Mouse (Mus musculus) heart, postnatal 4 days (tissue): ENCODE measurements at regions not wholly inside any gene's neighbourhood (a gene's known extent, or its start where the extent isn't known, plus 50 kb on each side); places are given as distances from the start of the nearest gene placed in this dataset.

Experiments
- DNase-seq: peaks from one replicate; pipeline ENCODE4 v3.0.0; 2021

DNA sequence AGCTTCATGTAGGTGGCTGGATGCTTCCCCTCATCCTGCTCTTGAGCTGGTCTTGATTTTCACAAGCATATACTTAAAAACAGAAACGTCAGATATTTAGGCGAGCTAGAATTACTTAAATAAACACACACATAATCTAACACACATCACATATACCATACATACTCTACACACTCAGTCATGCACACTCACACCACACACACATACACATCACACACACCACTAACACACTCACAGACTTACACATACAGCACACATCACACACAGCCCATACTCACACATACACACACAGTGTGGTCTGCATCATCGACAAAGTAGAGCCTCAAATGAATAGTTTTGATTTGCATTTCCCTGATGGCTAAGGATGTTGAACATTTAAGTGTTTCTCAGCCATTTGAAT lies 116.9 kb downstream of the Spry2 start:
- DNase-seq: no peak

DNA sequence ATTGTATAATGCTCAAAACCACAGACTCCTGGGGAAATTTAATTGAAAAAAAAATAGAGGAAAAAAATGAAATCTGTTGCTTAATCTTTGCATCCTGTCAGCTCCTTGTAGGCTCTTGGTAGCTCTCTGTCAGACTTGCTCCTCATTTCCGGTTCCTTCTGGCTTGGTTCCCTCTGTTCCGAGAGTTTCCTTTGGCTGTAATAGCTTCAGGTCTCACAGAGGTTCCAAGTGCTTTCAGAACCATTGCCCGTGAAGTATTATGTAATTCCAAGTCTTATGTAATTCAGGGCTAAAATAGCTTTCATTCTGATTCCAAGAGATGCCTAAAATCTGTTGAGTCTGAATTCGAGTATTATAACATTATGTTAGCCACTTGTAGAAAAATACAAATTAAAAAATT lies 117.3 kb downstream of the Spry2 start:
- peak; percentile 56 for DNase-seq

DNA sequence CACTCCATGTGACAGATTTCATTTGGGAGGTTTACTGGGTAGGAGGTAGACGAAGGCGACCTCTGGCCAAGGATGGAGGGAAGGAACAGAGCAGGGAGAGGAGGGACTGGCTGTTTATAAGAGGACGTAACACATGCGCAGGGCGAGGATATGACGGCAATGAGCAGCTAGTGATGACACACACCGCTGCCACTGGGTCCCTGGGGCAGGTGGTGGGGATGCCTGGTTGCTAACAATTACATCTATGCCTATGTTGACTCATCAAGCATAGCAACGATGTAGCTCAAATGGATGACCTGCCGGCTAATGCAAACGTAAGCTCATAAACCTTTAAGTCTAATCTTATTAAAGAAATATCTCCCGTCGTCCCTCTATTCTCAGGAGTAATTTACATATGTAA lies 122.9 kb downstream of the Spry2 start:
- DNase-seq: no peak

DNA sequence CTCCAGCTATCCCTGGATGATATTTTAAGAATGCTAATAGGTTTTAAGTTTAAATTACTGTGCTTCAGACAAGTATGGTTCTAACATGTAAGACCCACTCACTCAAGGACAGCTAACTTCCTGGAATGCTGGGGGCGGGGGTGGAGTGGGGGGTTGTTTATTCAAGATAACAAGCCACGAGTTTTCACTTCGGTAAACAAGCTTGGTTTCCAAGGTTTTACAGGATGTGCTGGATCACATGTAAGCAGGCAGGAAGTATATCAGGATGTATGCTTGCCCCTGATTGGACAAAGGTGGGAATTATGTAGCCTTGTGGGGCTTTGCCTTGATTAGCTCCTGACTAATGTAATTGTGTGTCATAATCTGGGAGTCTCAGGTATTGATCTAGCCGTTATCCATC lies 129.5 kb downstream of the Spry2 start:
- DNase-seq: no peak

DNA sequence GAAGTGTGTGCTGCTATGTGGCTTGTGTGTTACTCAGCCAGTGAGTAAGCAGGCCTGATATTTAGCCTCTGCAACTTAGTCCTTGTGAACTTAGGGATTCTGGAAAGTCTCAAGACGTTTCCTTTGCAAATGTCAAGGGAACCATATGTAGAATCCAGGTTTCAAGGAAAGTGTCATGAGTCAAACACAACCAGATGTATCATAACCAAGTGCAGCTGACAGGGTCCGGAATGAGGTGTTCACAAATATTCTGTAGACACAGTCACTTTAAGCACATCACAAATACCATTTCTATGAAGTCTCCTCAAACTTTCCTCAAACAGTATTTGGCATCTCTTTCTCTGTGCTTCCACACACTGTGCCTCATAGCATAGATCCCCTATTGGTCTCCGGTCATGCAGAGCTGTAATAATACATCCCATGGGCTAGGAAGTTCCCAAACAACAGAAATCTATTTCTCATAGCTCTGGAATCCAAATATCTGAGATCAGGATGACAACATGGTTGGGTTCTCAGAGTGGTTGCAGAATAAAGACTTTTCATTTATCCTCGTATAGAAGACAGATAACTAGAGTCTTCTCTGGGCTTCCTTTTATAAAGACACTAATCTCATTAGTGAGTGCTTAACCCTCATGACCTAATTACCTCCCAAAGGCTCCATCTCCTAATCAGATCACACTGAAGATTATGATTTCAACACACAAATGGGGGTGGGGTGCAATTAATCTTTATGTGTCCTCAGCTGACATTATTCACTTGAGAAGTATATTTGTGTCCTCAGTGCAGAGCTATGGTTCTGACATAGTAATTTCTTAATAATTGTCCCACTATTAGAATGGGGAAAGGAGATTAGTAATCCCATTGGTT lies 143.9 kb downstream of the Spry2 start:
- no peak for DNase-seq

DNA sequence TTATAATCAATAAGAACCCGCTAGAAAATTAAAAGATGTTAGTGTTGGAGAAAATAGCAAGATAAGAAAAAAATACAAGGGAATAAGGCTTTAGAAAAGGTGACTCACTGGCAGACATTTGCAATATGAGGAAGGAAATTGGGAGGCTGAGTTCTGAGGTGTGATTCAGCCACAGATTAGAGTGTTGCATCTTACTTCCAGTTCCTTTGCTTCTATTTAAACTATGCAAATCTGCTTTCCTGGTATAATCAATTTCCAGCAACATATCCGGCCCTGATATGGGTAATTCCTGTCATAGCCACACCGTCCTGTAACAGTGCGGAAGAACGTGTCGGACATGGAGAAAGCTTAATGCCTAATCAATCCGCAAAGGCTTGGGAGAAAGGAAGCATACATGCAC lies 144.9 kb downstream of the Spry2 start:
- no peak for DNase-seq

DNA sequence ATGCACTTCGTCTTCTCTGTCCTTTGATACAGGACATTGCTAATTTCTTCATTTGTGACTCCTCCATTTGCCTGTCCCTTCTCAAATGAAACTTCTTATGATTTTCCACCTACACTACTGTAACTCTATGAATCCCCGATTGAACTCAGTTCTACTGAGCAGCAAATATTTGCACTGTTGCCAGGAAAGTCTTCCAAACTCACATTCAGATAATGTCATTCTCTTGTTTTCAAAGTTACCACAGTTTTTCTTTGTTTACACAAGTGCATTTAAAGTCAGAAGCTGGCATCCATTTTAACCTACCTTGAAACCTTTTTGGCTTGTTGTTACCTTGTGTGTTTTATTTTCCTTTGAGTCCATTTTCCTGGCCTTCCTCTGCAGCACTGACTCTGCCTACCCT lies 152.0 kb downstream of the Spry2 start:
- DNase-seq: no peak

DNA sequence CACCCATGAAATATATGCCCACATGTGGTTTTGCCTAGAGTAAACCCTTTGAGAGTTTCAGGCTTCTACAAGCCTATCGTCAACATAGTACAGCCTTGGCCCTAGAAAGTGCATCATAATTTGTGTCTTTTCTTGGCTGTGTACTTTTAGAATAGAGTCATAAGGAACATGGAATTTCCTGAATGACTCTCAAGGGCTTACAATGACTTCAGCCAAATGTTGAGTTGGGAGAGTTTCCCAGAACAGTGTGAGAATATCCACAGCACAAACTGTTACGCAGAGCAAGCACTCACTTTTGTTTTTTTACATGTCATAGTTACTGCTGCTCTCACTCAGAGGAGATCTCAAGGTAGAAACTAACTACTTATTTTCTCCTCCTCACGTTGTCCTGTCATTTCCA lies 152.5 kb downstream of the Spry2 start:
- peak; percentile 25 for DNase-seq

DNA sequence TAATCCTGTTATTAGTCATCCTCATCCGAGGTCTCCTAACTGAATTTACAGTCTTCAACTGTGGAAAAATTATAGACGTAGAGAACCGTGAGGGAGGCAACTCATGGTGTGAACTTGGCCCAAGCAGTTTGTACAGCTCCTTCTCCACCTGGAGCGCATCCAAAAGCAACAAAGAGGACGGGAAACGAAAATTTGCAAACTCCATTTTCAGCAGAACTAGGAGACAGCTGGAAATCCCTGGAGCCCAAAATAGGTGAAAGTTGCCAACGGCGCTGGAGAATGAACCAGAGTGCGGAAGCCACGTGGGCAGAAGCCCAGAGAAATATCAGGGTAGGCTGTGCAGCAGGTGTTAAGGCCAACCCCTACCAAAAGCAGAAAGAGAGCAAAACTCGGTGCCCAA lies 155.7 kb downstream of the Spry2 start:
- peak; percentile 77 for DNase-seq

DNA sequence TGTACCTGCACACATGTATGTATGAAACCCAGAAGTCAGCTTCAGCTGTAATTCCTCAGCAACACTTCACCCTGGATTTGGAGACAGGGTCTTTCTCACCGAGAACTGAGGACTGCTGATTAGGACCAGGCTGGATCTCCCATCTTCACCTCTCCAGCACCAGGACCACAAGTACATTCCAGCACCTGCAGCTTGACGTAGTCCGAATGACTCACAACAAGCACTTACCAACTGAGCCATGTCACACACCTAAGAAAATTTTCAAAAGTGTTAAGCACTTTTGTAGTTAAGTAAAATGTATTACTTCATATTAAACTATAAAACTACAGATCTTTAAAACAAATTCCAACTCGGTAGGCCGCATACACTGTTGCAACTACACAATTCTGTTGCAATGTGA lies 158.1 kb downstream of the Spry2 start:
- DNase-seq: no peak

DNA sequence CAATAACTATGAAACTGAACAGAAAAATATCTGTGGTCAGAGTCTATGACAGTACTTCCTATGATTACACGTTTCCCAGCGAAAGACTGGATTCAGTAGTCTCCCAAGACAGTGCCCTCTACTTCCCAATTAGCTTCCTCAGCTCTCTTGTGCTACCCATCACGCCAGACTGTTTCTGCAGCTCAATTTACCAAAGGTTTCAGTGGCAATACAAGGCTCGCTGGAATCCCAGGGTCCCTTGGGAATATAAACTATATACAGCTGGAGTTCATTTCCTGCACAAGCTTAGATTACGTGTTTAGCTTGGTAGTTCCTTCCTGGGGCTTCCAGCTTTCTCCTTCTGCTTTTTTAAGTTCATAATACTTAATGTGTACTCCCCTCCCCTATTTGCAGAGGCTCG lies 160.3 kb downstream of the Spry2 start:
- DNase-seq: peak; percentile 30

DNA sequence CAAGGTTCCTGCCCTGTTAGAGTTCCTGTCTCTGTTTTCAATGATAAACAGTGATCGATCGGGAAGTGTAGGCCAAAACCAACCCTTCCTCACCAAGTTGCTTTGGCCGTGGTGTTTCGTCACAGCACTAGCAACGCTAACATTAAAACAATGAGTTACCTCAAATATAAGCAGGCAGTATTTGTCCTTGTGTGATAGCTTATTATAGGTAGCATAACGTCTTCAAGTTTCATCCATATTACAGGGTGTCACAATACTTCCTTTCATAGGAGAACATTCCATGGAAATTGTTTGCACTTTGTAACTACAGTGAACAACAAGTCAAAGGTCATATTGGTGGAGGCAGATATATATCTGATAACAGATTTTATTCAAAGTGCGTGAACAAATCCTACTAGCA lies 162.3 kb downstream of the Spry2 start:
- DNase-seq: no peak

DNA sequence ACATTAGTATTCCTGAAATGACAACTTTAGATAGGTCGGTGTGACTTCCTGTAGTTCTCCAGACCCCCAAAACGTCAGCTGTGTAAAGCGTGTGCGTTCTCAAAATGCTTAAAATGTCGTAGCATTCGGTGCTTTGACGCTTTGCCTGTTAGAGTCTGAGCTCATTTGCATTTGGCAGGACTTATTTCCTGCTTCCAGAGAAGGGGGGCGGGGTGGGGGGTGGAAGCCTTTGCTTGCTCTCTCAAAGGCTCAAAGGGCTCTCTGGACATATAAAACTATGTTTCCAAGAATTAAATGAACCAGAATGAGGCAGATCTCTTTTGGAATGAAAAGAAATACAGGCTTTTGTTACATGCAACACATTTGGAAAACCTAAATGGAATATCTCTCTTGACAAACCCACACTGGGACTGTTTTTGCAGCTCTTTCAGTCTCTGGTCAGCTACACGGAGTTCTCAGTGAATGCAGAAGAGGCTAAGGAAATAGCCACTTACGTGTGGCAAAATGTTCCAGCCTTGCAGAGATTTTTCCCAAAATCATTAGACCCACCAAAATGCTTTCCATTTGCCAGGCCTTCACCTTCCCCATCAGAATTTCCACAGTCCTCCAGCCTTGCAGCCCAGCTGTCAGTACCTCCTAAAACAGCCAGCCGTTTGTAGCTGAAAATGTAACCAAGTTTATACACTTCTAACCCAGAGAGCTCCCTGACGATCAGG lies 163.4 kb downstream of the Spry2 start:
- peak; percentile 54 for DNase-seq

DNA sequence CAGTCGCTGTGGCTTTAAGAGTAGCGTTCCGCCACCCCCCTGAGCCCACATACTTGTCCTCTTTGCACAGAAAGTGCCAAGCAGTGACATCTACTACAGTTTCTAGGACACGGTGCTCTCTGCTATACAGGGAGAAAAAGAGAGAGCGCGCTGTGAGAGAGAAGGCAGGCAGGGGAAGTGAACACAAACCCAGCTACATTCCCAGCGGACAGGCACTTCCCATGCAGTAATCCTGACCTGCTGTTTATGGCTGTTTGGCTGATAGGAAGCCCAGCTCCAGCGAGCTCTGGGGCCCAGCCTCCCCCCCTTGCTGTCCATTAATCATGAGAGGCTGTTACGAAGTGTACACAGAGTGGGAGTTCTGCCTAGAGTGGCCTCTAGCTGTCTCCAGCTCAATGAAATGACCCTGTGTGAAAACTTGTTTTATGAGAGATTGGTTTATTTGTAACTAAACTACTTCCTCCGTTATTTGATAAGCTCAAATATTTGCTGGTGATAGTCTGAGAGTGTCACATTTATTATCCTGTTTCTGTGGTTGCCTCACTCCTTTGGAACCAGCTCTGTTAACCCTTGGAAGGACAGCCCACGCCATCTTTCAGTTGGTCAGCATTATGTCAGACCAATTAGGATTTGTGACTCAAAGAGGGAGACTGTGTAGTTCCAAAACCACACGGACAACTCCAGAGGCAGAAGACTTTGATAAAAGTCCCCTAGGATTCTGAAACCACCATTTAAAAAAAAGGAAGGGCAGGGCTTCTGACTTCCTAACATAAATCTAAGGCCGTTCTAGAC lies 164.2 kb downstream of the Spry2 start:
- peak; percentile 81 for DNase-seq

DNA sequence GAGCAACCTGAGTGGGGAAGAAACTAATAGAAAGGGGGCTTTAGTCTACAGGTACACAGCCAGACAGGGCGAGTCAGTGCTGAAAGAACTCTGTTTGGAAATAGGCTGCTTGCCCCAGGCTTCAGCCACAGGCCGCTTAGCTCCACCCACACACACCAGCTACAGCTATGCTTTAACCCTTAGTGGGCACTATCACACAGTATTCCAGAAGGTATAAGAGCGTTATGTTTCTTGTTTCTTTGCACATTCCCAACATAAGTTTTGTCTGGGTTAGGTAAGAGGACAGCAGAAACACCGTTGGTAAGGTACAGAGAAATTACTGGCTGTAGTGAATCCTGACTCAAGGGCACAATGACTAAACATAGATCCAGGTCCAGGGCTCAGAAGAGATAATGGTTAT lies 165.8 kb downstream of the Spry2 start:
- DNase-seq: peak; percentile 56

DNA sequence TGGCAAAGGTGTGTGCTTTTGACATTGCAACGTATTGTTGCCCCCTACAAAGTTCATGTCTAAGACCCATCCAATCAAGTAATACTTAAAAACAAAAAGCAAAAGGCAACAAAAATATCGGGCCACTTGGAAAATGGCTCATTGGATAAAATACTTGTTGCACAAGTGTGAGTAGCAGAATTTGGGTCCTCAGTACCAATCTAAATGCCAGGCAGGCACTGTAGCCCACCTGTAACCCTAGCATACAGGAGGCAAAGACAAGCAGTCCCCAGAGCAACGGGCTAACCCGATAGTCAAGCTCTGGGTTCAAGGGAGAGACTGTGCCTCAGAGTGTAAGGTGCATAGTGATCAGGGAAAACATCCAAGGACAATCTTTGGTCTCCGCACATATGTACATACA lies 167.8 kb downstream of the Spry2 start:
- DNase-seq: no peak

DNA sequence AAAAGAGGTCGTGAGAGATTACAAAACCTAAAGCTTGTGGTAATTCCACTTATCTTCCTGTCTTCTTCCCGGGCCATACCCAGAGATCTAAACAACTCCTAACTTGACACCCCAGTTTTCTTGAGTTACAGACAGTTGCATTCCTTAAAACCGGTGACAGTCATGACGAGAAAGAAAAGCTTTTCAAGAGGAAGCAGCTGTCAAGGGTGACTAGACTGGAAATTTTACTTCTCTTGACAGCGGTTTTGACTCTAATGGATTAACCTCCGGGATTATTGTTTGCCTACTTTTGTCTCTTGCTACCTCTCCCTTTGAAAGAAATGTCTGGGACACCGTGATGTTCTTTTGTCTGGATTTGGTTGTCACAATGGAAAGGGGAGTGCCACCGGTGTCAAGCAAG lies 170.9 kb downstream of the Spry2 start:
- no peak for DNase-seq

DNA sequence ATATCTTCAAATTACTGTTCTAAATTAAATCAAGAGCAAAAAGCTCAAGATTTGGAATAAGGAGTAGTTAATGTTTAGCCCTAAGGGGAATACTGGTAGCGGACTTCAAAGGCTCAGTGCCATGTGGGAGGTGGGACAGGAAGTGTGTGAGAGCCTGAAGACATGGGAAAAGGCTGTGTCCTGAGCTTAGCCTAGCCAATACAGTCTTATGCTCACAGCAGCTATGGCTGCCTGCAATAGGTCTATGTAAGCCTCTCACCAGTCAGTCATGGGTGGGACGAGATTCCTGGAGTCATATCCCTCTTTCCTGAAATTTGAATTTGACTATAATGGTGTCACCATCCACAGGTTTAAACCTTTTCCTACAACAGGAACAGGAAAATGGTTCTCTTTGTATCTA lies 173.7 kb downstream of the Spry2 start:
- no peak for DNase-seq

DNA sequence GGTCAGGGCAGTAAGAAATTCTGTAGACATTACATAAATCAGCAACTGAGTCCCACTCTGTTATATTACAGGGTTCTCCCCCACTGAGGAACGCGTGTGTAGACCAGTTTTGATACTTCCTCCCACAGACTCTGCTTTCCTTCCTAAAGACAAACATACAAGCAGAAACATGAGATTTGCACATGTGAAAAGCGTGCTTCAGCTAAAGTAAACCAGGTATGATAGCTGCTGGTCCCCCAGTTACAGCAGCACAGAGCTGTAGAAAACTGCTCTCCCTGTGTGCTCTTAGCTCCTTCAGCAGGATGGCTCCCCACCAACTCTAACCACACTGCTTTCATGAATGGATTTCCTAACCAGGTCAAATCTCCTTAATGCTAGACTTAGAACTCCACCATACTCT lies 175.0 kb downstream of the Spry2 start:
- no peak for DNase-seq

DNA sequence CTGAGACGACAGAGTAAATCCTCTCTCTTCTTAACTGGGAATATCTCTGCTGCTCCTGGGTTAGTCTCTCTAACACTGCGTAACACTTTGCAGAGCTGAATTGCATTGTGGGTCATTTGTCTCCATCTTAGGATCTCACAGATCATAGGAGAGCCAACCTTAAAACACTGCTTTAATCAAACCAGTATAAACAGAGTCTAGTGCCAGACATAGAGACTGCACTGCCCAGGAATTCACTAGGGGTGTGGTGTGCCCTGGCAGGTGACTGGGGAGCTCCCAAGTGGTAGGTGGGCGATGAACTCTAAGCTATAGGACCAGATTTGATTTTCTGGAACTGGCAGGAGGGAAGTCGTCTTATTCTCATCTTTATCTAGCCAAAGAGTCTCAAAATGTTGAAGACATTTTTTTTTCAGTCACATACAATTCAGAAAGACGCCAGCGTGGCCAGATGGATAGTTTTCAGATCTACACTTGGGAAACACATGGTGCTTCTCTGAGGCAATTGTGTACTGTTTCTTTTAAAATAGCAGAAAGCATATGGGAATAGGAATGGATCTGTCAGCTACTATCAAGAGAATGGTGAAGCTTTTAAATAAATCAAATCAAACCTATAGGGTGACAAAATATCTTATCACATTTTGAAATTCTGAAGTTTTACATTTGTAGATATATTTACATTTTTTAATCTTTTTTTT lies 175.7 kb downstream of the Spry2 start:
- no peak for DNase-seq

DNA sequence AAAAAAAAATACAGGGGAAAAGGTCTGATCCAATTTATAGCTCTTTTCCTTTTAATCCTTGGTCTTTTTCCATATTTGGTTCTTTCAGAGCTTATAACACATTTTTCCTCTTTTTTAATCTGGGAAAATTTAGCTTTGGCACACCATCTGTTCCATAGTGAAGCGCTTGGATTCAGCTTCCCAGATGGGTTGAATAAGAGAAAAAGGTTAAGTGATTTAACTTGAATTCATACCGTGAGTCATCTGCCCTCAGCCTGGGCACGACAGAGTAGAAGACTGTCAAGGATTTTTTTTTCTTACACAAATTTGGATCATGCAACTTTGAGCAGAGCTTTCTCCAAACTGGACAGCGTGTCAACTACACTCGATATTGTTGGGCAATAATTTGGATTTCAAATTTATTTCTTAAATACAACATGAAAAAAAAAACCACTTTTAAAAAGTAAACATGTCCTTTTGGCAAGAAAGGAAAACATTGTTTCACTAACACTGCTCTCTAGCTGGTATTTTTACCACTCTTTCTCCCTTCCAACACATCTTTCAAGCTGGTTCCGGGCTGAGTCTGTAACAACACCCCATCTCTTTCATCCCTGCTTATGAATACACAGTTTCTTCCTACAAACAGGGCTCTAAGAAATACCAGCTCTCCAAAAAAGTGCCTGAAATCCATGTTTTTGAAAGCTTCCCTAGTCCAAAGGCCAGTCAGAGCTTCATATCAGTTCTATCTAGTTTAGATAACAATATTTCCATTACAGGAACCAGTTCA lies 177.8 kb downstream of the Spry2 start:
- no peak for DNase-seq

DNA sequence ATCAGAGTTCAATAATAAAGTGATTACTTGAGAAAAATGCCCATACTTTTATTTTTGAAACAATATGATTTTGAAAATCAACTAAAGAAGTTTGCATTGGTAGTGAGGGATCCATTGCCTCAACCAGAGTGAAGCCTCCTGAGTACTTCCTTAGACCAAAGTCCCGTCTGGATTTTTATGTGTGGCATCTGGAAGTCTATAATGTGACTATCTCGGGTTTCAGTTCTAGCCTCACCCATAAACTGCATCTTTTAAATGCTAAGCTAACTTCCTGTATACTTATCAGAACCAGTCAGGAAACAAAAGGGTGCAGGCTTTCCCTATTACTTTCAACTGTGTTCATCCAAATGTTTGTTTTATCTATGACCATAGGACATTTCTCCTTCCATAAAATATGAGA lies 178.8 kb downstream of the Spry2 start:
- DNase-seq: no peak
